Mouse (Mus musculus) G1E (cell line): ENCODE data around the gene Sorbs2.

Experiments used
- POLR2AphosphoS5 ChIP-seq: IDR thresholded peaks from 2 replicates; pipeline ENCODE4 v1.6.1; 2012; ENCODE audit warnings: low read depth, low read length, inconsistent platforms; ENCODE audit not compliant: insufficient replicate concordance
- TAL1 ChIP-seq: conservative IDR thresholded peaks from 2 replicates; pipeline ENCODE4 v1.6.1; 2012; ENCODE audit warnings: low read depth, low read length, inconsistent platforms, mixed read lengths

GRCm38 (mm10) chr8:45766138-45766537, 258.6 kb downstream of the Sorbs2 start:
- no peak for TF ChIP-seq TAL1
- TF ChIP-seq POLR2AphosphoS5, result no peak
